Mouse (Mus musculus) heart, adult 9 months (tissue): ENCODE results near the gene Hist1h3h.
"Not testable (repeated sequence)": the region's sequence is repeated elsewhere in the genome, so short reads cannot be mapped to it uniquely, and the experiment has no call there.

Experiments used
- DNase-seq, 2 experiments: peaks; one replicate each; pipeline ENCODE4 v3.0.0; 2022; ENCODE audit warnings: low spot score in 2 of 2

The Hist1h3h gene

DNA sequence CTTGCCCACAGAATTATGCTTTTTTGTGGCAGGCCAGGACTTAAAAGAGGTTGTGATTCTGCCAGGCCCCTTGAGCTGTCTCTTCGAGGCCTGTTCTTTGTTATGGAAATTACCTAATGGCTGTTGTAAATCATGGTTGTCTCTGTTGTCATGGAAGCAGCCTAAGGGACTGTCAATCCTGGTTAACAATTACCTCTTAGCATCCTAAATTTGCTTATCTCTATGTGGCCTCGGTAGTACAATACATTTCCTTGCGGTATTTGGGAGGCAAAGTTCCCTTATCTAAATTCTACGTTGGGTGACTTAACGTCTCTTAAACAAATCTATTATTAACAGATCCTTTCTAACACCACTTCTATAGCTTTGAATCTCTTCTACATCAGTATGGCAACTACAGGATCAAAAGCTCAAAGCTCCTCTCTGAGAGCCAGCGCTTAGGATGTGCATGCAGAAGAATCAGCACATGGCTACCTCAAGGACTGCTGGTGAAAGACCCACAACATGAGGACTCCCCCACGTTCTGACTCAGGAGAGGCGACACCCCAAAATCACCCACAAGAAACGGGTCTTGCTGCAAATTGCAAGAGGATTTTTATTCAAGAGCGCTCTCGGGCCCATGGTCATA lies 10.6 kb downstream of the Hist1h3h start:
- DNase-seq = no peak

GRCm38 (mm10) chr13:21729544-21729943 lies 12.1 kb downstream of the Hist1h3h start:
- no peak for DNase-seq

DNA sequence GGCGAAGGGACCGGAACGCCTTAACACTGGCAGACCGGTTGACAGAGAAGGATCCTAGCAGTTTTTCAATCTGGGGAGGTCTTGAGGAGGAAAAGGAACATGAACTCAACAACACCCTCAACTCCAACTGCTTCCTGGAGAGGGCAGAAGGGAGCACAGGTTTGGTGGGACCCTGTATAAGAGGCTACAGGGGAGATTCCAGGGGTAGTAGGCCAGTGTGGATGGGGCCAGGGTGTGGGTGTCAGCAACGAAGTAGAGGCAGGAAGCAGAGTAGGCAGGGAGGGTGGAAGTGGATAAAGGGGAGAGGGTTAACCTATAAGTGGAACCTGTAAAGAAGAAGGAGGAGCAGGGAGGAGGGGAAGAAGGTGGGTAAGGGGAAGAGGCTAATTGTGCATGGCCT lies 16.0 kb downstream of the Hist1h3h start:
- DNase-seq = no peak

DNA sequence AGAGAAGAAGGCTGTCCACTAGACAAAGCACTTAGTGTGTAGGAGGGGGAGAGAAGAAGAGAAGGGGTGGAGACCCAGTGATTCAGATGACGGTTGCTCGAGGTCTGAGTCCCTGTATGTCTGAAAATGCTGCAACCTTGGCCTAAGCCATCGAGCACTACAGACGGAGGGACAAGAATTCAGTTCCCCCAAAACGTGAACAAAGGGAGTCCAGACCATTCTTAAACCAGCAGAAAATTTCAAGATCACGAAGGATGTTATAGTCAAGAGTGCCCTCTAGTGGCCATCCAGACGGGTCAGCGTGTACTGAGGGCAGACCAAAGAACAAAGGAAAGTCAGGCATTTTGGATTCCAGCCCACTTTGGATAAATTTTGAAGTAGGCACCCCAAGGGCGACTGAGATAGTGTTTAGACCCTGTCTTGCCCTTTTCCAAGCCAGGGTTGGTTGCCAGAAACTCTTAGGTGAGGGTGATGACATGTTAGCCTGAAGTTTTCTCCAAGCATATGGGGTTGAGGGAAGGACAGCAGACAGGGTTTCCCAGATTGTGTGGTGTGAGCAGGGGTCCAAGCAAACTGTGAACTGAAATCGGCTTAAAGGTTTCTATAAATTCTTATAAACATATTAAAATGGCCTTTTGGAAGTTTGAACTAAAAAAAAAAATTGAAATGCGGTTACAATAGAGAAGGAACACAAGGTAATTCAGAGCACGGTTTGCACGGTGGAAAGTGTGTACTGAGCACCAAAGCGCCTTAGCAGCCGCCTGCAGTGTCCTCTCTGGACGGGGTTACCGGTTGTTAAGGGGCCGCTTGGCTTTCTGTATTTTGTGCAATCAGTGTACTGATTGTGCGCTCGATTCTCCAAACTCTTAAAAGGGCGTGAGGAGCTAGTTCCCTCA lies 16.8 kb downstream of the Hist1h3h start:
- peak; percentile 76 to 82 for DNase-seq

- DNase-seq = peak; percentile 39 to 61
Observed at GRCm38 (mm10) chr13:21734906-21735767, 17.7 kb downstream of the Hist1h3h start, which contains the start of gene Hist1h4j. Gene Hist1h4j, plus strand, starts transcription at chr13:21735064.

- no peak for DNase-seq
Observed at GRCm38 (mm10) chr13:21745006-21745405, 27.5 kb downstream of the Hist1h3h start.

GRCm38 (mm10) chr13:21749387-21750158 lies 32.1 kb downstream of the Hist1h3h start:
- DNase-seq = no peak

- DNase-seq = peak; percentile 79 to 86
Observed at GRCm38 (mm10) chr13:21750159-21751017, 32.9 kb downstream of the Hist1h3h start, which contains the start of gene Hist1h4k. Gene Hist1h4k, minus strand, starts transcription at chr13:21750505.

DNA sequence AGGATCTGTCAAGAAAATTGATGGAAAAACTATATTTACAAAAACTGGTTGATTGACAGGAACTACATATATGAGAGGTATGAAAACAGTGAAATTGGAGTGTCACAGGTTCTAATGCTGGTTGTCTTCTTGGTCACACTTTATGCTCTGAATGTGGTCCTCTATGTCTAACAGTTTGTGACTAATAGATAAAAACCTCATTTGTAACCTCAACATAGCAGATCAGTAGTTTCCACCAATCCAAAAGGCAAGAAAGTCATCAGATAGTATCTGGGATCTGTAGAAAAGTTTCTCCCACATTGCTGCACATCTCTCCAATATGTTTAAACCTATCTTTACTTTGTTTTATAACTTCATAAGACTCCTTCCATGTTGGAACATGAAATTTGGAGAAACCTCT lies 34.0 kb downstream of the Hist1h3h start:
- no peak for DNase-seq

DNA sequence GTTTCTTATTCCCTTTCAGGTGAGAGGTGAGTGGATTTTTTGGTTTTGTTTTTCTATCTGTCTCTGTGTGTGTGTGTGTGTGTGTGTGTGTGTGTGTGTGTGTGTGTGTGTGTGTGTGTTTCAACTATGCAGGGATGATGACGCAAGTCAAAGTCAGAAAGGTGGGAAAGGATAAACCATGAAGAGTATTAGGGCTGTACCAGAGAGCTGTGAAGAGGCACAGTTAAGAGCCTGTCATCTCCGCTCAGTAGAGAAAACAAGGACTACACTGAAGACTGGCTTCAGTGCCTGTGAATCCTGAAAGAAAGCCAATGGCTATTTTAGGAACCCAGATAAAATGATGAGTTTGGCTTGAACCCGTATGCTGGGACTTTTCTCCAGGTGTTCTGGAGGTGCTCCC lies 34.4 kb downstream of the Hist1h3h start:
- no peak for DNase-seq

DNA sequence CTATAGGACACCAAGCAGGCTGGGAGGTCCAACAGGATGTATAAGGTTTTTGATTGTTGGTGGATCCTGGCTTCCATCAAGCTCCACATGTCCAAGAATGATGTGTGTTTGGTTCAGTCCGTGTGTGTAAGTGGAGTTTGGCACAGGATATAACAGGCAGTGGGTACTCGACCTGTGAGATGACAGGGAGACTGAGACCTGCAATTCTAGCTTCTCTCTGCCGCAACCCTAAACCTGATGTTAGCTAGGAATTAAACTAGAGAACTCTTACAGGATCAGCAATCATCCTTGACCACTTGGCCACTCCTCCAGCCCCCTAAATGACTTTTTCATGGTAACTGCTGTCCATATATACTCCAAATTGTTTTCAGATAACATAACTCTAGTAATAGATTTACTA lies 34.9 kb downstream of the Hist1h3h start:
- DNase-seq = no peak

DNA sequence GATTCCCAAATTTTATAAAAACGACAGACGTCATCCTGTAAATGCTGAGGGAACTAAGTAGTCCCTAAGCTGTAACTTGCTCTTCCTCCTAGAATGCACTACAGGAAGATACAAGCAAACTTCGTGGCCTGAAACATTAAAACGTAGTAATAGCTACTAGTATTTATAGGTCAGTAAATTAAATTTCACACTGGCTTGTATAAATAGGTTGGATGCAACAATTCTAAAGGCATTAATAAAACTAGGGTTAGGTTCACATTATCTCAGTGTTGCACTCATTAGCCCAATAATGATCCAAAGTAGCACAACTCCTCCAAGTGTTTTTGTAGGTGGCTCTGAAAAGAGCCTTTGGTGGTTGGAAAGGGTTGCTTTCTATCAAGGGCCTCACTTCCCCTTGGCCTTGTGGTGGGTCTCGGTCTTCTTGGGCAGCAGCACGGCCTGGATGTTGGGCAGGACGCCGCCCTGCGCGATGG lies 35.6 kb downstream of the Hist1h3h start:
- no peak for DNase-seq

- peak; percentile 78 to 93 for DNase-seq
Observed at GRCm38 (mm10) chr13:21753524-21754285, 36.2 kb downstream of the Hist1h3h start, which contains the start of the genes Hist1h2ak and Hist1h2bn. Gene Hist1h2ak, minus strand, starts transcription at chr13:21753827. Gene Hist1h2bn, plus strand, starts transcription at chr13:21754123.

DNA sequence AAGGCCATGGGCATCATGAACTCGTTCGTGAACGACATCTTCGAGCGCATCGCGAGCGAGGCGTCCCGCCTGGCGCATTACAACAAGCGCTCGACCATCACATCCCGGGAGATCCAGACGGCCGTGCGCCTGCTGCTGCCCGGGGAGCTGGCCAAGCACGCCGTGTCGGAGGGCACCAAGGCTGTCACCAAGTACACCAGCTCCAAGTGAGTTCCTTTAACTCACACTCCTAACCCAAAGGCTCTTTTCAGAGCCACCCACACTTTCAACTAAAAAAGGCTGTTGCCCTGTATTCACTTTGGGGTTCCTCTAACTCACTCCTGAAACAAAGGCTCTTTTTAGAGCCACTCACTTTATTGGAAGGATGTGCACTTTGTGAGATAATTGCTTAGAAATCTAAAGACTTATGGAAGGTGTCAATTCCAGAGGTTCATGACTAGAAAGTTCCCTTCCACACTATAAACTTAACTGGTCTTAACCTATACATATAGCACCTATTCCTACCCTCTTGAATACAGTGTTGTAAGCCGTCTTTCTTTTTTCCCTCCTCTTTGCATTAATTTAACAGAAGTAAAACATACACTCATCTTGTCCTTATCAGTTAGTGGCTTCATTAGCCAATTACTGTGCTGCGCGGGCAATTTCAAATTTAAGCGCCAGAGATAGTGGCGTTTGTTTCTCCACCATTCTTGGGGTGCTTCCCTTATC lies 37.0 kb downstream of the Hist1h3h start:
- not testable (repeated sequence) for DNase-seq

- DNase-seq = no peak
Observed at GRCm38 (mm10) chr13:21755707-21756106, 38.2 kb downstream of the Hist1h3h start.
